Mouse (Mus musculus) kidney, postnatal 25 days (tissue): ENCODE measurements at regions not wholly inside any gene's neighbourhood (a gene's known extent, or its start where the extent isn't known, plus 50 kb on each side); places are given as distances from the start of the nearest gene placed in this dataset.

Source experiments
- DNase-seq, 2 experiments: peaks; one replicate each; pipeline ENCODE4 v3.0.0; 2021; ENCODE audit warnings: mixed read lengths in 2 of 2

DNA sequence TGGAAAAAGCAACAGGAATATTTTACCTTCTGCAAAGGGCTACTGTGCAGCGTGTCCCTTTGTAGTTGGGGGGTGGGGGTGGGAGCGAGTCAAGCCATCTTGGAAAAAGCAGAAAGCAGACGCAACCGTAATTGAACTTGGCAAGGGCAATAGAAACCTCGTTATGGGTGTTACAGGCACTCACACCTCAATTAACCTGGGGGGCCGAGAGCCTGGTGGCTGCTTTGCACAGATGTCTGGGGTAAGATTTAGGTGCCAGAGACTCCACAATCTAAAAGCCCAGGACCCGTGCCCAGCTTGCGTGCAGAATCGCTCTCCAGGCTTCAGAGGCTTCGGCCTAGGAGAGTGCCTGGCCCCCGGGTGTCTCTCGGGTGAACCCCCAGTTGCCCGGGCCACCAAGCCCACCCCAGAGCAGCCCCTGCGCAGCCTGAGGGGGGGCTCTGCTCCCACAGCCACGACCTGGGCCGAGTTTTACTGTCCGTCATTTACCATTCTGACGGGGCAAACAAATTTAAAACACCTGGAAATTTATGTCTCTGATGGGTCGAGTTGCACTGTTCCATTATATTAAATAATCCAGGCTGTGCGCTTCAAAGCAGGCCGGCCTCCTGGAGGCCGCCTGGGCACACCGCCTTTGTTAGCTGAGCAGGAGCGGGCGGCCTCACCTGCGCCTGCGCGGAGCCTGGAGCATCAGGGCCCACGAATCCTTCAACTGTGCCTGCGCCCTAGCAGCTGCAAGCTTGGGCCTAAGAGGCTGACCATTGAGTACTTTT is 212.4 kb downstream of the Srbd1 start:
- no peak for DNase-seq

GRCm38 (mm10) chr17:85931955-85932354 is 213.0 kb downstream of the Srbd1 start:
- DNase-seq, result no peak

DNA sequence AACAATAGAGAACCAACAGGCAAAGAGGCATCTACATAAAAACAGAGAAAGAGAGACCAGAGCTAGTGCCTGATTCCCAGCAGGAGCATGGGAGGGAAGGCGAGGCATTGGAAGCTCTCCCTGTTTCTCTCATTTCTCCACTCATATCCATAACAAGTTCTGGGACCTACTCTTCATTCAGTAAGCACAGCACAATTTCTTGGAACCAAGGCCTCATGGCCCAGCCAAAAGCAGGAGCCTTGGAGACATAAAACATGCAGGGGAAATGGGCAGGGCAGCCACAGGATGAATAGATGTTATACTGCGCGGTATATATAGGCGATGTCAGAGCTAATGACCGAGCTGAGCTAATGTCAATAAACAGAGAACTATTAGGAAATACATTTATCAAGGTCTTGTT is 214.2 kb downstream of the Srbd1 start:
- DNase-seq, result no peak

- no peak for DNase-seq
Measured at GRCm38 (mm10) chr17:85930331-85930730, 214.6 kb downstream of the Srbd1 start.

- DNase-seq, result no peak
Measured at GRCm38 (mm10) chr17:85929699-85930286, 215.2 kb downstream of the Srbd1 start.

DNA sequence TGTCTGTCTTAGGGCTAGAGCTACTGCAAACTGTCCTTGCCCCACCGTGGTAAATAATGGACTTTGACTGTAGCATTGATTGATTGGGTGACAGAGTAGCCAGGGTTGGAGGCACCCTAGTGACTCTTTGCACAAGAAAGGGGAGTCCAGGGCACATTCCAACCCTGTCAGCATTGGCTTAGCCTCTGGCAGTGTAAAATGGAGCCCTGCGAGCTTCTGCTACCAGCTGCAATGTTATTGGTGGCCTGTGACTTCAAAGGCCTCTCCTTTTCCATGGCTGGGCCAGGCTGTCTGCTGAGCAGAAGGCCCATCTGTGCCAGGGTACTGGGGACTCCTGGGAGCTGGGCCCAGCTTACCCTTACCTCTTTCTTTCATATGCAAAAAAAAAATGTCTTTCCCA is 216.4 kb downstream of the Srbd1 start:
- no peak for DNase-seq

- DNase-seq, result no peak
Measured at GRCm38 (mm10) chr17:85927261-85927660, 217.7 kb downstream of the Srbd1 start.

- DNase-seq, result no peak
Measured at GRCm38 (mm10) chr17:85926044-85926443, 218.9 kb downstream of the Srbd1 start.

- no peak for DNase-seq
Measured at GRCm38 (mm10) chr17:85921219-85921673, 223.7 kb downstream of the Srbd1 start.

DNA sequence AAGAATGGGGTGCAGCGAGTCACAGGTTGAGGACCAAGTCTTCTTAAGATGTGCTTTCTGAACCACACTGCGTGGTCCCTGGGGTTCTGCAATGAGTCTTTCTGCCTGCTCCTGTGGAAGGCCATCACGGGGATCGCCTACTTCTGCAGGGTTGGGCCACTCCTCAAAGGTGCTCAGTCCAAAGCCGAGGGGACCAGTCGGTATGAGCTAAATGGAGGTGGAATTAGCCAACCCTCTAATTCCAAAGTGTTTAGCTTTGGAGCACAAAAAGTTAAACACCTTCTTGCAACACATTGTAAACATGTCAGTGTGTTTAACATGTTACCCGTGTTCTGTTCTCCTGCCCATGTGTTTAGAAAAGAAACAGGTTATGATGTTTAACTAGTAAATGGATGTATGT is 225.1 kb downstream of the Srbd1 start:
- DNase-seq, result no peak

DNA sequence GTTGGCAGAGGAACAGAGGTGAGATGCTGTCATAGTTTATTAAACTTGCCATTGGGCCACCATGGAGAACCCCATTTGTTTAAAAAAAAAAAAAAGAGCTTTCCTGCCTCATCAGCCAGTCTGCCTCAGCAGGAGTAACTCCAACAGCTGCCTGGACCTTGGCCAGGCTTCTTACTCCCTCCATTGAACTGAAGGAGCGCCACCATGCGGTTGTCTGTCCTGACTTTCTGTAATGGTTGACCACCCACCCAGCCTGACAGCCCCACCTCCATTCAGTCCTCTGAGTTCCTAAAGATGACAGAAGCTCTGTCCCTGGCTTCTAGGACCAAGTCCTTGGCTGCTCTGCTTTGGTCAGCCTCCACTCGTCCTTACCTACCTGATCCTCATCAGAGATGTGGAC is 227.8 kb upstream of the Six2 start:
- no peak for DNase-seq

- no peak for DNase-seq
Measured at GRCm38 (mm10) chr17:85914062-85914461, 226.0 kb upstream of the Six2 start.

DNA sequence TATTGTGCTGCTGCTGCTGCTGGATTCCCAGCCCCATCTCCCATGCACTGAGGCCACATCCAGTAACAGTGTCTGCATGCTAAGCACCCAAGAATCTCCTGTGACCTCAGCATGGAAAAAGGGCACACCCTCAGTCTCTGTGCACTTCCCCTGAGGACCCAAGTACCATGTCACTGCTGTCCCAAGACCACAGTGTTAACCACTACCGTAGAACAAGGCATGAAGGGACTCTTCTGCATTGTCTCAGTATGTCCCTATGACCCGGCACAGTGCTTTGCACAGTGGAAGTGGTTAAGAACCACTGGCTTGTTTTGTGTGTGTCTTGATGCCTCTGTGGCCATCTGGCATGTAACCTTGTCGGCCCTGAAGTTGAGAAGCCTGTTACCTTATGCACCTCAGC is 220.6 kb upstream of the Six2 start:
- DNase-seq, result no peak

GRCm38 (mm10) chr17:85906597-85907187 is 218.6 kb upstream of the Six2 start:
- no peak for DNase-seq

GRCm38 (mm10) chr17:85902575-85902974 is 214.5 kb upstream of the Six2 start:
- DNase-seq, result no peak

DNA sequence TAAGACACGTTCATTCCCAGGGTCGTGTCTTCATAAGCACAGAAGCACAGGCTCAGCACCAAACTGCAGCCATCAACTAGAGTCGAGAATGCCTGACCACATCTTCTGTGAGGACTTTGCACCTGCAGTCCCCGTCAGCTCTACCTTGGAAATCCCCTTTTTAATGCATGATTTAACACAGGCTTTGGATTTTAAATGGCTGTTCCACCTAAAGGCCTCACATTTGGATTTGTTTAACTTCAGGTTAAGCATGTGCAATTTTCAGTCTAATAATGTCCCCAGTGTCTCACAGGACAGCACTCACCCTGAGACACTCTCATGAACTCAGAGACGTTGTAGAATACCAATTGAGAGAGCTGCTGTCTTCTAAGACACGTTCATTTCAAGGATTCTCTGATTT is 211.0 kb upstream of the Six2 start:
- DNase-seq, result peak; percentile 3 to 41

DNA sequence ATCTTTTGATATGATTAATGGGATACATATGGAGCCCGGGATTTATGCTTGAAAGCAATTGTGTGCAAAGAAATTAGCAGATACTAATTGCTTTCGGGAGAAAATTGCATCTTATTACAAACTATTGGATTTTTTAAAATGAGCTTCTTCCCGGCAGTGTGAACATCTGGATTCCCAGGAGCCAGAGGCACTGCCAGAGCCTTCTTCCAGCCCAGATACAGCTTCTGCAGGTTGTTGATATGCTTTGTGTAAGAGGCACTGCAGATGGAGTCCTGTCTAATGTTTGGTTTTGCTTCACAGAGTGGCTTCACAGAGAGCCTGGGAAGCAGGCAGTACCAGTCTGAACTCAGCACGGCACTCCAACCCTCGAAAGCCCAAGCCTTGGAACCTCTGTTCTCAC is 207.9 kb upstream of the Six2 start:
- no peak for DNase-seq

- DNase-seq, result no peak
Measured at GRCm38 (mm10) chr17:85891243-85891642, 203.2 kb upstream of the Six2 start.

- no peak for DNase-seq
Measured at GRCm38 (mm10) chr17:85889746-85890532, 201.9 kb upstream of the Six2 start.

- DNase-seq, result no peak
Measured at GRCm38 (mm10) chr17:85888568-85889398, 200.7 kb upstream of the Six2 start.

GRCm38 (mm10) chr17:85886675-85887074 is 198.6 kb upstream of the Six2 start:
- DNase-seq, result no peak

GRCm38 (mm10) chr17:85886237-85886636 is 198.2 kb upstream of the Six2 start:
- DNase-seq, result no peak
